Mouse (Mus musculus) monocyte, adult 2 months (primary cell): Measurements from ENCODE around the gene Hoxa4.
A peak's percentile ranks its signal among the peaks of the same experiment; 100 is the strongest.

Experiments used
- DNase-seq, 2 experiments: peaks; one replicate each; pipeline ENCODE4 v3.0.0; 2022; ENCODE audit warnings: low spot score in 2 of 2, low read depth in 1 of 2

Gene Hoxa4

GRCm38 (mm10) chr6:52166431-52167077 lies 25.0 kb downstream of the Hoxa4 start:
- no peak for DNase-seq

DNA sequence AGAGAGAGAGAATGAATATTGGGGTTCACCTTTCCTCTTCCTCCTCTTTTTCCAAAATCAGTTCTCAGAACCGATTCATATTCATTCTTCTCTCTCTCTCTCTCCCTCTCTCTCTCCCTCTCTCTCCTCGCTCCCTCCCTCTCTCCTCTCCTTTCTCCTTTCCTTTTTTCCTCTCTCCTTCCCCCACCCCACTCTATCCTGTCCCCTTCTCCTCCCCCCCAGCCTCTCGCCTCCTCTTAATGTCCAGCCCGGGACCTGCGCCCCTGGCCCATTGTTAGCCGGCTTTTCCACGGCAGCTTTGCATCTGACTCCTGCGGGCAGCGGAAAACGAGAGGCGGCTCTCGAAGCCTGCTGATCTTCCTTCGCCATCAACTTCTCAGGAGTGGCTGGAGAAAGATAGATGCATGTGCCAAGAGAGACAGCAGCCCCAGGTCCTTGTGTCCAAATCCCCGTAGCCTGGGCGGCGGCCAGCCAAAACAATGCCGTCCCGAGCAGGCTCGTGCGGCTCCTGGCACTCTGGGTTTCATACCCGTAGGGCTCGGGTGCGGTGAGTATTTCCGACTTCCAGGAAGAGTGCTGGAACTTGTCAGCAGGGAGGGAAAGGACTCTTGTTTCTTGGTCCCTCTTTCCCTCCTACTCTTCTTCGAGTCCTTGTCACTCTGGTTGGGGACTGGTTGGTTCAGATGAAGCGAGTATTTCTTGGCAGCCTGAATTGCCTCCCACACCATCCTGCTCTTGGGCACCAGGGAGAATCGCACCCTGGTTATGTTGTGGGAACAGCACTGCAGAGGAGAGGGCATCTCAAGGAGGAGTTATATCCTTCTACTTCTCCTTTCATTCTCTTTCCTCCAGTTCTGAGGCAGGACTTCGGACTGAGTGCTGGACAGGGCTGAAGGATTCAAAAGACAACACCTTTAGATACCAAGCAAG lies 25.8 kb downstream of the Hoxa4 start:
- DNase-seq: no peak

- DNase-seq: no peak
Measured at GRCm38 (mm10) chr6:52164626-52165440, 26.7 kb downstream of the Hoxa4 start, which contains the start of gene Hoxa2. Gene Hoxa2, minus strand, starts transcription at chr6:52164831.

GRCm38 (mm10) chr6:52164051-52164625 lies 27.4 kb downstream of the Hoxa4 start:
- DNase-seq: no peak

GRCm38 (mm10) chr6:52163366-52164031 lies 28.1 kb downstream of the Hoxa4 start:
- DNase-seq: no peak

- no peak for DNase-seq
Measured at GRCm38 (mm10) chr6:52162611-52163365, 28.8 kb downstream of the Hoxa4 start.

DNA sequence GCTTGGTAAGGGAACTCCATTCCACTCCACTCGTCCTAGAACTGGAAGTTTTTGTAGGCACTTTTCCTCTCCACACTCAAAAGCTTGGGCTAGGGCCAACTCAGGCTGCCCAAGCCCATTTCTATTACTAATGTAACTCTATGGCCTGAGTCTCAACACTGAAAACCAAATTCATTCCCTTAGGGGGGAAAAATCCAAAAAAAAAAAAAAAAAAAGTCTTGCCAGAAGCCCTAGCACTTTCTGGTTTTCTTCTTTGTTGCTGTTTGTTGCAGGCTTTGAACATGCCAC lies 29.5 kb downstream of the Hoxa4 start:
- DNase-seq: no peak

- no peak for DNase-seq
Measured at GRCm38 (mm10) chr6:52161336-52162092, 30.0 kb downstream of the Hoxa4 start.

- no peak for DNase-seq
Measured at GRCm38 (mm10) chr6:52160511-52161335, 30.8 kb downstream of the Hoxa4 start.

GRCm38 (mm10) chr6:52159979-52160378 lies 31.6 kb downstream of the Hoxa4 start:
- DNase-seq: no peak

- no peak for DNase-seq
Measured at GRCm38 (mm10) chr6:52159164-52159761, 32.3 kb downstream of the Hoxa4 start.

DNA sequence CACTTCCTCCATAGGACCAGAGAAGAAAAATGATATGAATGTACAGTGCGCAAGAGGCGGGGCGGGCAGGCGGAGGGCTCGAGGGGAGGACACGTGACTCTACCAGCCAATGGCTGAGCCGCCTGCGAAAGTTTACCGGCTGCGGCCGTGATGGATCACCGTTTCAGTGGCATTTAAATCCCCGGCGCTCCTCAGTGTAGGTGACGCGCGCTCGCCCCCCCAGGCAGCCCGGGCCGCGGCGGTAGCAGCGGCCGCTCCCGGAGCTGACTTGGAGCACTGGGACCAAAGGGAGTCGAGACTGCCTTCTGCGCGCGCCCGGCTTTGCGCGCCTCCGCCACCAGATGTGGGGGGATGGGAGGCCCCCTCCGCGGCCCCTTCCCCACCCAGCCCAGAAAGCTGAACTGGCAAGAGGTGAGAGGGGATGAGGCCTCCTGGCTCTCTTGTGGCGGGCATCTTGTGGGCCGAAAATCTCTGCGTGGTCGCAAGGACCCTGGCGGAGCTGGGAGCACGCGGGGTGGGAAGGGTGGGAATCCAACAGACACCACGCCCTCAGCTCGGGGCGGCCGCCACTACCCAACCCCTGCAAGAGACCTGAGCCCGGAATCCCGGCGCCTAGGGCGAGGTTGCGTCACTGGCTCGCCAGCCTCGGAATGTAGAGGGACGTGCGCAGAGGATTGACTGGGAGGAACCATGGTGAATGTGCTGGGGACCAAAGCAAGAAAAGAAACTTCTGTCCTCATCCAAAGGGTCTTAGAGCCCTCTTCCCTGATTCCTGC lies 33.1 kb downstream of the Hoxa4 start, which contains the start of gene Hoxa1:
Gene Hoxa1 (minus strand): TSS at position 42 of the 776 bp plus-strand sequence.
- peak; percentile 71 to 76 for DNase-seq

DNA sequence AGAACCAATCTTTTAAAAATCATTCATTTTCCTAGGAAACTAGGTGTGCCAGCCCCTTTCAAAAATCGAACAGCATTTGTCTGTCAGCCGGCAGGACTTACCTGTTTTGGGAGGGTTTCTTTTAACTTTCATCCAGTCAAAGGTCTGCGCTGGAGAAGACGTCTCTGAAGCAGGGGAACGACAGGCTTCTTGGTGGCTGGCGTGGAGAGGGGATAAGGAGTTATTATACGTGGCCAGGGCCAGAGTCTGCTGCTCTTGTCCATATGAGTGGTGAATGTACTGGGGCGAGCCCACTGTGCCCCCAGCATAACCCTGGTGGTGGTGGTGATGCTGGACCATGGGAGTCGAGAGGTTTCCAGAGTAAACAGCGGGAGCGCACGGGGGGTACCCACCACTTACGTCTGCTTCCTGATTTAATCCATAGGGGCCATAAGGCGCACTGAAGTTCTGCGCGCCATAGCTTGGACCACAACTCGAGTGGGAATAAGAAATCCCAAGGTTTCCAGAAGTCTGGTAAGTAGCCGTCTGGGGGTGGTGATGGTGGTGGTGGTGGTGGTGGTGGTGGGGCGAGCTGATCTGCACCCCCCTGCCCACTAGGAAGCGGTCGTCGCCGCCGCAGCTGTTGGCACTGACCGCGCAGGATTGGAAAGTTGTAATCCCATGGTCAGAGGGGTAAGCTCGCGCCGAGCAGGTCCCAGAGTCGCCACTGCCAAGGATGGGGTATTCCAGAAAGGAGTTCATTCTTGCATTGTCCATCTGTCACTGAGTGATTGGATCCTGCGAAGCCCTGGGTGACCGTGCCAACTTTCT lies 33.9 kb downstream of the Hoxa4 start:
- DNase-seq: no peak

- no peak for DNase-seq
Measured at GRCm38 (mm10) chr6:52156551-52157200, 34.9 kb downstream of the Hoxa4 start.

DNA sequence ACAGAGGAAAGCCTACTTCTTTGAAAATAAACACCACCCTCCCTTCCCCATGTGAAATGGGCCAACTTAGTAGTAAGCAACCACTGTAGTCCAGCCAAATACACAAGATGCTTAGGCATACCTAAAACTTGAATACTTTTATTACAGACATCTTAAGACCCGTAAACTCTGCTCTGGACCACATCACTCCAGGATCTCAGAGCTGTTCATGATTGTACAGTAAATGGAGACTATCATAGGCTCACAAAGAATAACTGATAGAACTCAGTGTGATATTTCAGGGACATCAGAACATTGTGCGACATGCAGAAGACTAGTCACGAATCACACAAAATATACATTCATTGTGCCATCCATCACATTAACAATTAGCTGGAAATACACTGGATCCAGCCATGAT lies 36.1 kb downstream of the Hoxa4 start:
- no peak for DNase-seq

DNA sequence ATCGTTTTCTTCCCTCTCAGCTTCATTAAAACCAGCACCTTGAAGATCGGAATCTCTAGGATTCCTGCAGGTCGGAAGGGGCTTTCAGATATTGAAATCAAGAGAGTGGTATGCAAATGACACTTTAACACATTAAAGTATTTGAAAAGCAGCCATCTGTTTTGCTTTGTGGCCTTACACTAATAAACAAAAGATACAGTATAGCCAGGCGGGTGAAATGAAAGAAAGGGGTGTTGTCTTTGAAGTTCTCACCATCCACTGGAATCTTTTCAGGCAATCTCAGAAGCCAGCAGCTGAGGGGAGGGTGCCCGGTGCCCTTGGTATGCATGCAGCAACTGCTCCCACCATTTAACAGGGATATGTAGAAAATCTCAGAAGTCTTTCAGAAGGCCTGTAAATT lies 37.5 kb downstream of the Hoxa4 start:
- no peak for DNase-seq
